Mouse (Mus musculus): ENCODE data around the gene Pdrg1. TPM values are rescaled to one million over a fixed set of nuclear protein-coding genes. Genes with fewer than 3 reads are reported as not detected.

Gene Pdrg1
- polyA plus RNA-seq, 1 experiment: 86.3 TPM

- DNase-seq (ENCODE audit: extremely low spot score in 1 of 2, low spot score in 1 of 2): no peak
Observed at GRCm38 (mm10) chr2:152976991-152977390, 38.2 kb downstream of the Pdrg1 start.

GRCm38 (mm10) chr2:152965555-152965954, 49.7 kb downstream of the Pdrg1 start:
- DNase-seq (ENCODE audit: extremely low spot score in 1 of 2, low spot score in 1 of 2): no peak

GRCm38 (mm10) chr2:152962091-152962793, 53.0 kb downstream of the Pdrg1 start, which contains the start of gene Ttll9:
Gene Ttll9, plus strand, starts transcription at chr2:152962485.
- peak; percentile 83 to 87 for DNase-seq (ENCODE audit: extremely low spot score in 1 of 2, low spot score in 1 of 2)

Other genes with a start within 250 kb of the Pdrg1 start
- 91.7 and 91.8 TPM in 2 replicates for gene Bcl2l1, start 183.7 kb downstream of the Pdrg1 start, polyA plus RNA-seq (2012; rRNA removed)
- gene Tpx2, start 167.5 kb downstream of the Pdrg1 start, polyA plus RNA-seq (2012; rRNA removed): 1.6 and 1.7 TPM in 2 replicates
- not detected in 2 replicates for gene Mylk2, start 104.1 kb downstream of the Pdrg1 start, polyA plus RNA-seq (2012; rRNA removed)
- 1.1 and 1.5 TPM in 2 replicates for gene Foxs1, start 82.2 kb downstream of the Pdrg1 start, polyA plus RNA-seq (2012; rRNA removed)
- gene Dusp15, start 63.7 kb downstream of the Pdrg1 start, polyA plus RNA-seq (2012; rRNA removed): 30.1 and 34.9 TPM in 2 replicates
- gene Ttll9, start 52.9 kb downstream of the Pdrg1 start, polyA plus RNA-seq (2012; rRNA removed): 1.6 and 1.9 TPM in 2 replicates
- gene Xkr7, start 16.4 kb upstream of the Pdrg1 start, polyA plus RNA-seq (2012; rRNA removed): 1.5 and 1.8 TPM in 2 replicates
- gene Ccm2l, start 50.5 kb upstream of the Pdrg1 start, polyA plus RNA-seq (2012; rRNA removed): 12.2 and 16.4 TPM in 2 replicates
- gene Hck, start 93.0 kb upstream of the Pdrg1 start, polyA plus RNA-seq (2012; rRNA removed): 2.2 and 2.9 TPM in 2 replicates
- 69.2 and 70.6 TPM in 2 replicates for gene Tm9sf4, start 145.9 kb upstream of the Pdrg1 start, polyA plus RNA-seq (2012; rRNA removed)
- gene Tspyl3, start 210.0 kb upstream of the Pdrg1 start, polyA plus RNA-seq (2012; rRNA removed): 23.4 and 24.8 TPM in 2 replicates
- gene Plagl2, start 226.0 kb upstream of the Pdrg1 start, polyA plus RNA-seq (2012; rRNA removed): 4.4 and 4.9 TPM in 2 replicates
- gene Pofut1, start 226.1 kb upstream of the Pdrg1 start, polyA plus RNA-seq (2012; rRNA removed): 16.1 and 19.0 TPM in 2 replicates